In the genomic region with DNA sequence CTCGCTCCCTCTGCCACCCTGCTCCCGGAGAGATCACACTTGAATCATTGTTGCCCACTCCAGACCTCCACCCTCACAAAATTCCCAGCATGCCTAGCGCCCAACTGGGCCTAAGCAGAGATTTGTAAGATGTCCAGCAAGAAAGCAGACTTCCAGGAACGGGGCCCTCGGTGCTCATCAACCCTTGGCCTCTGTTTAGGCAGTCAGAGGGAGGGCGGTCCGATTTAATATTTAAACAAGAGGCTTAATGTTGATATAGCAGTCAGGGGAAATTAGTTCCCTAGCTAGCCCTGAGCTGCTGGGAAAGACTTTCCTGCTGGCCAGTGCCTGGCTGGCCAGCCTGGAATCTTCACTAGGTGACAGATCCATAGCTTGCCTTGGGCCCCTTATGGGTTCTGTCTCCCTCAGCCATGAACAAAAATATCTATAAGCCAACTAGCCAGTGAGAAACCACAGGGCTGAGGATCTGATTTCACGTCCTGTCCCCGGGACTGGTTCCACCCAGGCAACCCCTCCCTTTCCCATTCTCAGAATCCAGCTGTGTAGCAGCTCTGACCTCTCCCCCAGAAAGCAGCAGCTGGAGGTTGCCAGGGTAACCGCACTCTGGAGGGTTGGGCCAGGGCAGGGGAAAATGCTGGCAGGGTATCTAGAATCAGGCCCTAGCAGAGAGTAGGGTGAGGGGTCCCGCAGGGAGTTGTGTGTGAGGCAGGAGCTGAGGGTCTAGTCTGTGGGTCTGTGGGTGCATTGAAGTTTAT, we compare ENCODE assay signal across 8 mouse cellular contexts. TPM values are rescaled to one million over a fixed set of nuclear protein-coding genes. Genes with fewer than 3 reads are reported as not detected.
DNase-seq lines count a peak whose midpoint lies in the region; ATAC-seq and TF ChIP-seq lines count a peak whose summit lies in the region.

No protein-coding gene starts in this region.

- no peak overlapping the region for H3K4me2 ChIP-seq in forebrain, embryonic 15.5 days (replicated peaks)
- H3K4me2 ChIP-seq in limb, embryonic 13.5 days (replicated peaks) = peak overlapping the region; percentile 40
- no peak overlapping the region for H3K4me2 ChIP-seq in midbrain, embryonic 15.5 days

- no peak for TF ChIP-seq POLR2A in spleen, adult 2 months (IDR thresholded peaks at IDR 0.05; ENCODE audit: low read depth, low read length)

- H3K27ac ChIP-seq in spleen, adult 2 months (ENCODE audit: insufficient read depth, low read length) = peak overlapping the region; percentile 36; the same call in 1 of the 2 replicates
- 0 out of 2 replicates have a peak overlapping the region, but pooled peaks have one; percentile 37 for H3K27ac ChIP-seq in forebrain, embryonic 15.5 days (replicated peaks)
- peak overlapping the region; percentile 83 for H3K27ac ChIP-seq in hindbrain, embryonic 10.5 days
- H3K27ac ChIP-seq in limb, embryonic 13.5 days = peak overlapping the region; percentile 90
- peak overlapping the region; percentile 57; the same call in 1 of the 2 replicates for H3K27ac ChIP-seq in midbrain, embryonic 15.5 days

- no peak overlapping the region for H3K9ac ChIP-seq in forebrain, embryonic 15.5 days (replicated peaks)
- H3K9ac ChIP-seq in limb, embryonic 13.5 days = 0 out of 2 replicates have a peak overlapping the region, but pooled peaks have one; percentile 1
- no peak overlapping the region for H3K9ac ChIP-seq in midbrain, embryonic 15.5 days

- WGBS in spleen, adult 2 months = 55% methylated on average over 11 of the region's 11 CpGs
- 49% methylated on average over 11 of the region's 11 CpGs for WGBS in forebrain, embryonic 15.5 days
- 42% methylated on average over 11 of the region's 11 CpGs for WGBS in hindbrain, embryonic 10.5 days
- WGBS in limb, embryonic 13.5 days = 32% methylated on average over 11 of the region's 11 CpGs
- WGBS in midbrain, embryonic 15.5 days = 38% methylated on average over 11 of the region's 11 CpGs

- no peaks in the 10 kb centered on the region for H3K36me3 ChIP-seq in spleen, adult 2 months (ENCODE audit: control insufficient read depth, insufficient read depth, low read length)
- no peaks in the 10 kb centered on the region for H3K36me3 ChIP-seq in forebrain, embryonic 15.5 days
- no peaks in the 10 kb centered on the region for H3K36me3 ChIP-seq in hindbrain, embryonic 10.5 days
- no peaks in the 10 kb centered on the region for H3K36me3 ChIP-seq in limb, embryonic 13.5 days
- no peaks in the 10 kb centered on the region for H3K36me3 ChIP-seq in midbrain, embryonic 15.5 days (replicated peaks)

- no peak for TF ChIP-seq CTCF in spleen, adult 2 months (IDR thresholded peaks at IDR 0.05; ENCODE audit: extremely low read depth, insufficient read depth, insufficient read length, insufficient replicate concordance)

- H3K4me3 ChIP-seq in spleen, adult 2 months (ENCODE audit: extremely low read depth, insufficient read depth, insufficient read length) = no peak overlapping the region
- no peak overlapping the region for H3K4me3 ChIP-seq in forebrain, embryonic 15.5 days
- H3K4me3 ChIP-seq in hindbrain, embryonic 10.5 days = no peak overlapping the region
- H3K4me3 ChIP-seq in limb, embryonic 13.5 days = no peak overlapping the region
- H3K4me3 ChIP-seq in midbrain, embryonic 15.5 days = no peak overlapping the region

- no peaks in the 10 kb centered on the region for H3K9me3 ChIP-seq in forebrain, embryonic 15.5 days
- H3K9me3 ChIP-seq in hindbrain, embryonic 10.5 days = no peaks in the 10 kb centered on the region
- peaks cover 4% of the 10 kb centered on the region; the same call in 1 of the 2 replicates for H3K9me3 ChIP-seq in limb, embryonic 13.5 days
- H3K9me3 ChIP-seq in midbrain, embryonic 15.5 days = no peaks in the 10 kb centered on the region

- no peak for DNase-seq in spleen, adult 2 months (ENCODE audit: low read depth in 1 of 2, low spot score in 2 of 2)
- no peak for DNase-seq in spleen, adult 12 weeks (ENCODE audit: low spot score)
- DNase-seq in hindbrain, embryonic 10.5 days (ENCODE audit: low spot score) = peak; percentile 79
- DNase-seq in spleen, postnatal 14 days (ENCODE audit: low spot score in 2 of 2) = no peak

- ATAC-seq in forebrain, embryonic 15.5 days (replicated peaks) = no peak
- ATAC-seq in limb, embryonic 13.5 days (ENCODE audit: low FRiP score, low read depth) = peak; percentile 94
- ATAC-seq in midbrain, embryonic 15.5 days (replicated peaks) = peak; percentile 54; the same call in 1 of the 2 replicates
- ATAC-seq in megakaryocyte progenitor cell, adult 5-6 weeks (replicated peaks; ENCODE audit: poor library complexity) = no peak

- no peaks in the 10 kb centered on the region for H3K27me3 ChIP-seq in spleen, adult 2 months (ENCODE audit: control insufficient read depth, insufficient read depth, low read length)
- no peaks in the 10 kb centered on the region for H3K27me3 ChIP-seq in forebrain, embryonic 15.5 days
- H3K27me3 ChIP-seq in hindbrain, embryonic 10.5 days (ENCODE audit: insufficient read depth, poor library complexity, severe bottlenecking) = no peaks in the 10 kb centered on the region
- no peaks in the 10 kb centered on the region for H3K27me3 ChIP-seq in limb, embryonic 13.5 days
- no peaks in the 10 kb centered on the region for H3K27me3 ChIP-seq in midbrain, embryonic 15.5 days (replicated peaks)

- peaks cover 2% of the 10 kb centered on the region; the same call in 1 of the 2 replicates for H3K4me1 ChIP-seq in spleen, adult 2 months (ENCODE audit: control insufficient read depth, insufficient read depth, insufficient read length)
- H3K4me1 ChIP-seq in forebrain, embryonic 15.5 days = peaks cover 5% of the 10 kb centered on the region; the same call in 1 of the 2 replicates
- H3K4me1 ChIP-seq in hindbrain, embryonic 10.5 days (replicated peaks) = peaks cover 30% of the 10 kb centered on the region
- H3K4me1 ChIP-seq in limb, embryonic 13.5 days = peaks cover 32% of the 10 kb centered on the region
- peaks cover 14% of the 10 kb centered on the region for H3K4me1 ChIP-seq in midbrain, embryonic 15.5 days

RNA-seq across cellular contexts. Expression of a gene that starts 28.2 kb away (rescaled TPM):
- 20.4 and 27.2 TPM in 2 replicates for polyA plus RNA-seq in spleen, adult 2 months (2012; rRNA removed)
- polyA plus RNA-seq in forebrain, embryonic 15.5 days (2015; fragmentation: Nextera tagmentation; extraction: Ambion mirVana) = 1.5 and 1.7 TPM in 2 replicates
- polyA plus RNA-seq in hindbrain, embryonic 10.5 days (2016; fragmentation: Nextera tagmentation; extraction: Ambion mirVana) = 1.2 and 1.5 TPM in 2 replicates
- polyA plus RNA-seq in limb, embryonic 13.5 days (2015; fragmentation: Nextera tagmentation; extraction: Ambion mirVana) = 1.0 TPM in 2 replicates
- 3.4 and 3.7 TPM in 2 replicates for polyA plus RNA-seq in midbrain, embryonic 15.5 days (2015; fragmentation: Nextera tagmentation; extraction: Ambion mirVana)
- total RNA-seq in megakaryocyte progenitor cell, adult 5-6 weeks (2015) = not detected in 2 replicates
- total RNA-seq in megakaryocyte progenitor cell, adult 5-6 weeks (2017) = not detected in 2 replicates

RNA-seq across cellular contexts. Expression of a gene that starts 51.0 kb away (rescaled TPM):
- polyA plus RNA-seq in spleen, adult 2 months (2012; rRNA removed) = 76.1 and 90.0 TPM in 2 replicates
- 85.3 and 92.8 TPM in 2 replicates for polyA plus RNA-seq in forebrain, embryonic 15.5 days (2015; fragmentation: Nextera tagmentation; extraction: Ambion mirVana)
- polyA plus RNA-seq in hindbrain, embryonic 10.5 days (2016; fragmentation: Nextera tagmentation; extraction: Ambion mirVana) = 240 and 270 TPM in 2 replicates
- polyA plus RNA-seq in limb, embryonic 13.5 days (2015; fragmentation: Nextera tagmentation; extraction: Ambion mirVana) = 108 and 110 TPM in 2 replicates
- polyA plus RNA-seq in midbrain, embryonic 15.5 days (2015; fragmentation: Nextera tagmentation; extraction: Ambion mirVana) = 122 TPM in 2 replicates
- 46.8 and 57.3 TPM in 2 replicates for total RNA-seq in megakaryocyte progenitor cell, adult 5-6 weeks (2015)
- total RNA-seq in megakaryocyte progenitor cell, adult 5-6 weeks (2017) = 26.2 and 32.7 TPM in 2 replicates

Comparison
In these comparisons a context has a peak if more than half of its experiments do, and no peak if none do; other contexts are left out.
1. H3K27ac ChIP-seq: peak in every context shown above with its lines; median percentile 90 in limb, embryonic 13.5 days; 83 in hindbrain, embryonic 10.5 days; 57 in midbrain, embryonic 15.5 days; 37 in forebrain, embryonic 15.5 days; 36 in spleen, adult 2 months.
2. ATAC-seq: peak in limb, embryonic 13.5 days (single experiment) and midbrain, embryonic 15.5 days (single experiment); none in forebrain, embryonic 15.5 days (single experiment) and megakaryocyte progenitor cell, adult 5-6 weeks (single experiment).